ENCODE assay signal across 8 mouse cellular contexts in the genomic region with DNA sequence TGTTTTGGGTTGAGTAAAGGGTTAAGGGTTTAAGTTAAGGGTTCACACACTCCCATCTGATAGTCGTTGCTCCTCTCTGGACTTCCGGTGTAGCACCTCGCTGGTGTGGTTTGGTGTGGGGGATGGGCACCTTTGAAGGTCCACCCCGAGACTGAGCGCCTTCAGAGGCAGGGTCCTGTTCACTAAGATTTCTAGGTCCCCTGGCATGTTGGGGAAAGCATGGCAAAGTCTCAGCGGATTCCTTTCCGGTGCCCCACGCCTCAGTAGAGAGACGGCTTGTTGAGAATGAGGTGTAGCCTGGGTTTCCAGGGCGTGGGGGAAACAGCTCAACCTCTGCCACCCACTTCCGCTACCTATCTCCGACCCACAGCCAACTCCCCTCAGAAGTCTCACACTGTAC. TPM values are rescaled to one million over a fixed set of nuclear protein-coding genes. Genes with fewer than 3 reads are reported as not detected.
A peak's percentile ranks its signal among the peaks of the same experiment; 100 is the strongest.
DNase-seq lines count a peak whose midpoint lies in the region; ATAC-seq and TF ChIP-seq lines count a peak whose summit lies in the region.

No protein-coding gene starts in this region.

- H3K36me3 ChIP-seq in forebrain, embryonic 14.5 days (ENCODE audit: control insufficient read depth, insufficient read depth, low read length), result peaks cover 13% of the 10 kb centered on the region
- peaks cover 12% of the 10 kb centered on the region for H3K36me3 ChIP-seq in intestine, postnatal 0 days (ENCODE audit: control insufficient read depth, insufficient read depth)
- H3K36me3 ChIP-seq in lung, embryonic 16.5 days (ENCODE audit: control insufficient read depth, insufficient read depth, low read length), result peaks cover 2% of the 10 kb centered on the region; the same call in 1 of the 2 replicates

- DNase-seq in CD4-positive helper T cell, adult 2 months (ENCODE audit: low read depth, low spot score), result peak; percentile 86
- no peak for DNase-seq in Patski (ENCODE audit: low read depth, low spot score)
- no peak for DNase-seq in forebrain, embryonic 14.5 days (ENCODE audit: low spot score)
- peak; percentile 70 to 73 for DNase-seq in spleen, adult 18-20 months
- DNase-seq in ovary, postnatal 10 days (ENCODE audit: low spot score), result no peak
- DNase-seq in left cerebral cortex, adult 9 months (ENCODE audit: low spot score in 2 of 2), result no peak

- CTCF ChIA-PET in Patski (lab: Charles Lee), result no interaction called here

- H3K4me3 ChIP-seq in forebrain, embryonic 14.5 days (ENCODE audit: low read depth, low read length), result peak overlapping the region; percentile 99
- peak overlapping the region; percentile 93 for H3K4me3 ChIP-seq in intestine, postnatal 0 days (ENCODE audit: low read depth, low read length)
- peak overlapping the region; percentile 99 for H3K4me3 ChIP-seq in lung, embryonic 16.5 days (ENCODE audit: low read length)

- in situ Hi-C loops in Patski (cut with MboI; ENCODE audit: low pct_unique_long_range_greater_than_20kb), result loop anchor here (5.0 kb wide), 1 partner anchor 98 kb away; a partner anchor contains a TSS

- no peak for TF ChIP-seq CTCF in Patski (IDR thresholded peaks at IDR 0.05)
- TF ChIP-seq CTCF in intestine, postnatal 0 days (IDR thresholded peaks at IDR 0.05; ENCODE audit: low read depth), result no peak

- 62% methylated on average over 12 of the region's 12 CpGs for WGBS in forebrain, embryonic 14.5 days
- 13% methylated on average over 12 of the region's 12 CpGs for WGBS in intestine, postnatal 0 days
- 12% methylated on average over 12 of the region's 12 CpGs for WGBS in lung, embryonic 16.5 days

- H3K4me2 ChIP-seq in forebrain, embryonic 14.5 days (ENCODE audit: low read length), result peak overlapping the region; percentile 92
- peak overlapping the region; percentile 64 for H3K4me2 ChIP-seq in intestine, postnatal 0 days (replicated peaks; ENCODE audit: low read depth)
- H3K4me2 ChIP-seq in lung, embryonic 16.5 days (ENCODE audit: low read depth, low read length), result peak overlapping the region; percentile 94

- POLR2A ChIA-PET in Patski (lab: Charles Lee), result interaction anchor here (2.6 kb wide), 1 partner anchor 36 kb away, joined by 14 read pairs; a partner anchor contains a TSS

- no peak overlapping the region for H3K27ac ChIP-seq in forebrain, embryonic 14.5 days (ENCODE audit: low read depth, low read length)
- H3K27ac ChIP-seq in intestine, postnatal 0 days (ENCODE audit: low read depth, low read length), result peak overlapping the region; percentile 83
- H3K27ac ChIP-seq in lung, embryonic 16.5 days (ENCODE audit: low read length), result peak overlapping the region; percentile 85

- peaks cover 19% of the 10 kb centered on the region for H3K4me1 ChIP-seq in forebrain, embryonic 14.5 days (ENCODE audit: control insufficient read depth, insufficient read depth, low read length)
- peaks cover 8% of the 10 kb centered on the region for H3K4me1 ChIP-seq in intestine, postnatal 0 days (replicated peaks; ENCODE audit: control insufficient read depth, insufficient read depth, low read length)
- peaks cover 26% of the 10 kb centered on the region for H3K4me1 ChIP-seq in lung, embryonic 16.5 days (replicated peaks; ENCODE audit: control insufficient read depth, insufficient read depth, low read length)

- no peaks in the 10 kb centered on the region for H3K9me3 ChIP-seq in forebrain, embryonic 14.5 days (replicated peaks; ENCODE audit: control insufficient read depth, low read length)
- no peaks in the 10 kb centered on the region for H3K9me3 ChIP-seq in intestine, postnatal 0 days (ENCODE audit: control insufficient read depth)
- no peaks in the 10 kb centered on the region for H3K9me3 ChIP-seq in lung, embryonic 16.5 days (ENCODE audit: control insufficient read depth, low read length)

- H3K9ac ChIP-seq in forebrain, embryonic 14.5 days (ENCODE audit: low read length), result peak overlapping the region; percentile 93; the same call in 1 of the 2 replicates
- peak overlapping the region; percentile 55 for H3K9ac ChIP-seq in intestine, postnatal 0 days (ENCODE audit: low read depth, low read length)
- peak overlapping the region; percentile 96 for H3K9ac ChIP-seq in lung, embryonic 16.5 days (ENCODE audit: low read length)

- no peaks in the 10 kb centered on the region for H3K27me3 ChIP-seq in Patski
- no peaks in the 10 kb centered on the region for H3K27me3 ChIP-seq in forebrain, embryonic 14.5 days (replicated peaks; ENCODE audit: control insufficient read depth, insufficient read depth, low read length)
- H3K27me3 ChIP-seq in intestine, postnatal 0 days (replicated peaks; ENCODE audit: control insufficient read depth, insufficient read depth, low read length), result no peaks in the 10 kb centered on the region
- no peaks in the 10 kb centered on the region for H3K27me3 ChIP-seq in lung, embryonic 16.5 days (ENCODE audit: control insufficient read depth, insufficient read depth, low read depth, low read length)

- ATAC-seq in Patski, result peak; percentile 12
- no peak for ATAC-seq in forebrain, embryonic 14.5 days
- ATAC-seq in intestine, postnatal 0 days, result peak; percentile 29; the same call in 1 of the 2 replicates
- ATAC-seq in lung, embryonic 16.5 days (ENCODE audit: low read depth), result peak; percentile 27

RNA-seq across cellular contexts. Expression of a gene that starts 1.1 kb away (rescaled TPM):
- 75.3 TPM for polyA plus RNA-seq in Patski (2021)
- 58.3 and 64.2 TPM in 2 replicates for polyA plus RNA-seq in forebrain, embryonic 14.5 days (2014; fragmentation: Nextera tagmentation; extraction: Ambion mirVana)
- 53.7 and 63.0 TPM in 2 replicates for polyA plus RNA-seq in intestine, postnatal 0 days (2015; fragmentation: Nextera tagmentation; extraction: Ambion mirVana)
- 67.4 and 69.7 TPM in 2 replicates for polyA plus RNA-seq in lung, embryonic 16.5 days (2015; fragmentation: Nextera tagmentation; extraction: Ambion mirVana)

RNA-seq across cellular contexts. Expression of a gene that starts 12.7 kb away (rescaled TPM):
- polyA plus RNA-seq in Patski (2021), result 0.13 TPM
- polyA plus RNA-seq in forebrain, embryonic 14.5 days (2014; fragmentation: Nextera tagmentation; extraction: Ambion mirVana), result not detected in 2 replicates
- polyA plus RNA-seq in intestine, postnatal 0 days (2015; fragmentation: Nextera tagmentation; extraction: Ambion mirVana), result 0.27 and 0.59 TPM in 2 replicates
- 1.3 and 1.5 TPM in 2 replicates for polyA plus RNA-seq in lung, embryonic 16.5 days (2015; fragmentation: Nextera tagmentation; extraction: Ambion mirVana)

RNA-seq across cellular contexts. Expression of a gene that starts 22.7 kb away (rescaled TPM):
- 211 TPM for polyA plus RNA-seq in Patski (2021)
- 417 and 471 TPM in 2 replicates for polyA plus RNA-seq in forebrain, embryonic 14.5 days (2014; fragmentation: Nextera tagmentation; extraction: Ambion mirVana)
- 309 and 329 TPM in 2 replicates for polyA plus RNA-seq in intestine, postnatal 0 days (2015; fragmentation: Nextera tagmentation; extraction: Ambion mirVana)
- polyA plus RNA-seq in lung, embryonic 16.5 days (2015; fragmentation: Nextera tagmentation; extraction: Ambion mirVana), result 433 and 448 TPM in 2 replicates

RNA-seq across cellular contexts. Expression of a gene that starts 23.1 kb away (rescaled TPM):
- polyA plus RNA-seq in Patski (2021), result 36.7 TPM
- polyA plus RNA-seq in forebrain, embryonic 14.5 days (2014; fragmentation: Nextera tagmentation; extraction: Ambion mirVana), result 33.0 and 36.2 TPM in 2 replicates
- polyA plus RNA-seq in intestine, postnatal 0 days (2015; fragmentation: Nextera tagmentation; extraction: Ambion mirVana), result 81.2 and 88.1 TPM in 2 replicates
- polyA plus RNA-seq in lung, embryonic 16.5 days (2015; fragmentation: Nextera tagmentation; extraction: Ambion mirVana), result 49.4 and 50.1 TPM in 2 replicates

RNA-seq across cellular contexts. Expression of a gene that starts 35.1 kb away (rescaled TPM):
- polyA plus RNA-seq in Patski (2021), result 251 TPM
- 255 and 263 TPM in 2 replicates for polyA plus RNA-seq in forebrain, embryonic 14.5 days (2014; fragmentation: Nextera tagmentation; extraction: Ambion mirVana)
- polyA plus RNA-seq in intestine, postnatal 0 days (2015; fragmentation: Nextera tagmentation; extraction: Ambion mirVana), result 136 and 137 TPM in 2 replicates
- 263 and 265 TPM in 2 replicates for polyA plus RNA-seq in lung, embryonic 16.5 days (2015; fragmentation: Nextera tagmentation; extraction: Ambion mirVana)

Comparison
In these comparisons a context has a peak if more than half of its experiments do, and no peak if none do; other contexts are left out.
1. DNase-seq: peak in CD4-positive helper T cell, adult 2 months (single experiment) and spleen, adult 18-20 months (2 of 2); none in Patski (single experiment), forebrain, embryonic 14.5 days (single experiment), ovary, postnatal 10 days (single experiment) and left cerebral cortex, adult 9 months (0 of 2).
2. Peak in every context shown above with its lines, with median percentiles within 50 percentile points of each other: H3K4me2 ChIP-seq, H3K4me3 ChIP-seq and H3K9ac ChIP-seq.